Mouse (Mus musculus): ENCODE results near the gene Rnpc3.

- TF ChIP-seq EP300 (IDR thresholded peaks at IDR 0.05; ENCODE audit: low read depth) = peak; percentile 76
- peak; percentile 17 for TF ChIP-seq CTCF (IDR thresholded peaks at IDR 0.05; ENCODE audit: low read depth)
Observed at GRCm38 (mm10) chr3:113629606-113630359, at the start of gene Rnpc3.

Measured in liver, embryonic 14.5 days (tissue).